Mouse (Mus musculus) gastrocnemius, postnatal 36 days (tissue): Measurements from ENCODE around the gene Col18a1. TPM values are rescaled to one million over a fixed set of nuclear protein-coding genes. Genes with fewer than 3 reads are reported as not detected.

ENCODE experiments used
- DNase-seq, 2 experiments: peaks; one replicate each; pipeline ENCODE4 v3.0.0; 2022
- intact Hi-C: fragments of 180-260 bp; cut with DNase I; formaldehyde crosslinking; loops from one replicate; pipeline ENCODE4 v1.15.1; 2025
- long read RNA-seq, 2 experiments: library from polyadenylated mRNA; stranded (forward); transcript quantifications; one replicate each; pipeline ENCODE4 v2.0.0; 2021
- total RNA-seq, 2 experiments: library from RNA; stranded (reverse); gene quantifications; 2 replicates each; pipeline ENCODE4 v1.2.3; 2021

The Col18a1 gene
- total RNA-seq, result 10 to 100 TPM in 1 of 2 experiments, 1 to 10 TPM in 1; 6.4 to 10.3 TPM
- long read RNA-seq, experiment 1, partial matches to known transcripts, result 4 of 19 reads
- long read RNA-seq, experiment 1, other reads (novel, unspliced or antisense), result 15 of 19 reads
- long read RNA-seq, experiment 2, full-length matches to known transcripts, result 1 of 10 reads
- long read RNA-seq, experiment 2, partial matches to known transcripts, result 1 of 10 reads
- long read RNA-seq, experiment 2, other reads (novel, unspliced or antisense), result 8 of 10 reads

GRCm38 (mm10) chr10:77165963-77166717 lies at the start of gene Col18a1:
Gene Col18a1, minus strand, starts transcription at chr10:77166548.
- no peak for DNase-seq
- intact Hi-C loops, result no loop called here

GRCm38 (mm10) chr10:77215641-77216040 lies 49.3 kb upstream of the Col18a1 start:
- no peak for DNase-seq
- intact Hi-C loops, result no loop called here

GRCm38 (mm10) chr10:77214586-77214985 lies 48.2 kb upstream of the Col18a1 start:
- intact Hi-C loops, result no loop called here
- no peak for DNase-seq

GRCm38 (mm10) chr10:77213483-77213882 lies 47.1 kb upstream of the Col18a1 start:
- intact Hi-C loops, result no loop called here
- DNase-seq, result no peak

- intact Hi-C loops, result no loop called here
- no peak for DNase-seq
Observed at GRCm38 (mm10) chr10:77212354-77213120, 46.2 kb upstream of the Col18a1 start.

GRCm38 (mm10) chr10:77211116-77211570 lies 44.8 kb upstream of the Col18a1 start:
- peak; percentile 64 to 79 for DNase-seq
- intact Hi-C loops, result no loop called here

GRCm38 (mm10) chr10:77210666-77211065 lies 44.3 kb upstream of the Col18a1 start:
- intact Hi-C loops, result no loop called here
- no peak for DNase-seq

- peak in 1 of 2 experiments; percentile 22 for DNase-seq
- intact Hi-C loops, result no loop called here
Observed at GRCm38 (mm10) chr10:77209261-77209660, 42.9 kb upstream of the Col18a1 start.

GRCm38 (mm10) chr10:77206565-77207079 lies 40.3 kb upstream of the Col18a1 start:
- DNase-seq, result peak; percentile 46 to 63
- intact Hi-C loops, result no loop called here

- no peak for DNase-seq
- intact Hi-C loops, result no loop called here
Observed at GRCm38 (mm10) chr10:77206134-77206533, 39.8 kb upstream of the Col18a1 start.

GRCm38 (mm10) chr10:77203960-77204359 lies 37.6 kb upstream of the Col18a1 start:
- intact Hi-C loops, result no loop called here
- DNase-seq, result no peak

- intact Hi-C loops, result no loop called here
- no peak for DNase-seq
Observed at GRCm38 (mm10) chr10:77201919-77202318, 35.6 kb upstream of the Col18a1 start.

- no peak for DNase-seq
- intact Hi-C loops, result no loop called here
Observed at GRCm38 (mm10) chr10:77200295-77200694, 33.9 kb upstream of the Col18a1 start.

GRCm38 (mm10) chr10:77199229-77199628 lies 32.9 kb upstream of the Col18a1 start:
- intact Hi-C loops, result no loop called here
- DNase-seq, result no peak

- intact Hi-C loops, result no loop called here
- no peak for DNase-seq
Observed at GRCm38 (mm10) chr10:77197469-77198209, 31.3 kb upstream of the Col18a1 start.

- DNase-seq, result no peak
- intact Hi-C loops, result no loop called here
Observed at GRCm38 (mm10) chr10:77196676-77197075, 30.3 kb upstream of the Col18a1 start.

- intact Hi-C loops, result no loop called here
- DNase-seq, result no peak
Observed at GRCm38 (mm10) chr10:77196115-77196514, 29.8 kb upstream of the Col18a1 start.

GRCm38 (mm10) chr10:77193495-77193894 lies 27.1 kb upstream of the Col18a1 start:
- intact Hi-C loops, result no loop called here
- no peak for DNase-seq

- no peak for DNase-seq
- intact Hi-C loops, result no loop called here
Observed at GRCm38 (mm10) chr10:77192745-77193144, 26.4 kb upstream of the Col18a1 start.
